Comparison of ENCODE assay signal across 15 mouse cellular contexts in genomic region chr10:93347918-93348505, GRCm38 (mm10). TPM values are rescaled to one million over a fixed set of nuclear protein-coding genes. Genes with fewer than 3 reads are reported as not detected.
A peak's percentile ranks its signal among the peaks of the same experiment; 100 is the strongest.
DNase-seq lines count a peak whose midpoint lies in the region; ATAC-seq and TF ChIP-seq lines count a peak whose summit lies in the region.
"Had no signal": no experiment of that assay in that cellular context is flagged by ENCODE, and none has a peak within 500 bp of the region (broad histone marks: within the 10 kb centered on the region; RNA-seq: fewer than 3 reads in every experiment).

No protein-coding gene starts in this region.

- peak overlapping the region; percentile 37 to 55; a peak in 3 of 4 replicates for H3K27ac ChIP-seq in heart, embryonic 14.5 days (replicated peaks in 1 of 2; ENCODE audit: control insufficient read depth in 1 of 2, insufficient read depth in 1 of 2, low read depth in 2 of 2, low read length in 2 of 2)
- H3K27ac ChIP-seq in kidney, postnatal 0 days = peak overlapping the region; percentile 60; the same call in 1 of the 2 replicates
- H3K27ac ChIP-seq in embryonic facial prominence, embryonic 13.5 days = peak overlapping the region; percentile 57; the same call in 1 of the 2 replicates
- no peak overlapping the region for H3K27ac ChIP-seq in hindbrain, embryonic 16.5 days (ENCODE audit: low read depth, low read length)
- H3K27ac ChIP-seq: layer of hippocampus, adult 2 months; midbrain, embryonic 10.5 days; stomach, embryonic 15.5 days had no signal

- no peak for TF ChIP-seq CTCF in kidney, postnatal 0 days (IDR thresholded peaks at IDR 0.05; ENCODE audit: low read depth)

- peak overlapping the region; percentile 40 for H3K4me2 ChIP-seq in heart, embryonic 14.5 days (ENCODE audit: low read length)
- H3K4me2 ChIP-seq in kidney, postnatal 0 days (ENCODE audit: low read length) = peak overlapping the region; percentile 31
- H3K4me2 ChIP-seq in embryonic facial prominence, embryonic 13.5 days = peak overlapping the region; percentile 22; the same call in 1 of the 2 replicates
- H3K4me2 ChIP-seq in hindbrain, embryonic 16.5 days (ENCODE audit: low read length) = peak overlapping the region; percentile 15; the same call in 1 of the 2 replicates
- H3K4me2 ChIP-seq: stomach, embryonic 15.5 days had no signal

- ATAC-seq in heart, embryonic 14.5 days (ENCODE audit: insufficient number of reproducible peaks, insufficient read depth, low FRiP score, low read depth) = no peak
- ATAC-seq in kidney, postnatal 0 days (replicated peaks; ENCODE audit: low FRiP score, low read depth) = 0 out of 2 replicates have a peak, but pooled peaks have one; percentile 52
- no peak for ATAC-seq in embryonic facial prominence, embryonic 13.5 days (ENCODE audit: insufficient number of reproducible peaks, insufficient read depth, low FRiP score, low TSS enrichment, low read depth)
- ATAC-seq in hindbrain, embryonic 16.5 days = peak; percentile 63
- ATAC-seq: forebrain, embryonic 14.5 days; intestine, postnatal 0 days had no signal

- no peak for DNase-seq in heart, adult 9 months (ENCODE audit: low spot score in 2 of 2)
- DNase-seq in kidney, postnatal 0 days (ENCODE audit: low spot score) = no peak
- DNase-seq in kidney, postnatal 25 days = no peak
- no peak for DNase-seq in left cerebral cortex, adult 18-20 months (ENCODE audit: low spot score in 2 of 2)
- DNase-seq: adrenal gland, adult 8-10 months; cerebellum, adult 11-12 months; spleen, adult 18-20 months had no signal

- peaks cover 7 to 14% of the 10 kb centered on the region in 2 experiments; a peak in 2 of 4 replicates for H3K4me1 ChIP-seq in heart, embryonic 14.5 days (ENCODE audit: control insufficient read depth in 2 of 2, insufficient read depth in 2 of 2, low read length in 2 of 2)
- 0 out of 2 replicates have a peak, but pooled peaks cover 6% of the 10 kb centered on the region for H3K4me1 ChIP-seq in kidney, postnatal 0 days (replicated peaks; ENCODE audit: insufficient read depth, low read length)
- H3K4me1 ChIP-seq in embryonic facial prominence, embryonic 13.5 days = peaks cover 15% of the 10 kb centered on the region
- H3K4me1 ChIP-seq in hindbrain, embryonic 16.5 days (ENCODE audit: control insufficient read depth, insufficient read depth, low read depth, low read length) = no peaks in the 10 kb centered on the region
- H3K4me1 ChIP-seq: midbrain, embryonic 10.5 days; stomach, embryonic 15.5 days had no signal

- no peaks in the 10 kb centered on the region for H3K9me3 ChIP-seq in heart, embryonic 14.5 days (ENCODE audit: control insufficient read depth, low read length)
- no peaks in the 10 kb centered on the region for H3K9me3 ChIP-seq in kidney, postnatal 0 days (replicated peaks; ENCODE audit: low read length)
- no peaks in the 10 kb centered on the region for H3K9me3 ChIP-seq in embryonic facial prominence, embryonic 13.5 days
- no peaks in the 10 kb centered on the region for H3K9me3 ChIP-seq in hindbrain, embryonic 16.5 days (ENCODE audit: control insufficient read depth, low read length)
- H3K9me3 ChIP-seq: midbrain, embryonic 10.5 days; stomach, embryonic 15.5 days had no signal

- H3K27me3 ChIP-seq in heart, embryonic 14.5 days (ENCODE audit: control insufficient read depth, insufficient read depth, low read length) = no peaks in the 10 kb centered on the region
- no peaks in the 10 kb centered on the region for H3K27me3 ChIP-seq in kidney, postnatal 0 days (ENCODE audit: insufficient read depth, low read length)
- no peaks in the 10 kb centered on the region for H3K27me3 ChIP-seq in embryonic facial prominence, embryonic 13.5 days
- no peaks in the 10 kb centered on the region for H3K27me3 ChIP-seq in hindbrain, embryonic 16.5 days (replicated peaks; ENCODE audit: control insufficient read depth, insufficient read depth, low read length)
- H3K27me3 ChIP-seq: stomach, embryonic 15.5 days had no signal

- no peaks in the 10 kb centered on the region for H3K36me3 ChIP-seq in heart, embryonic 14.5 days (ENCODE audit: control insufficient read depth, insufficient read depth, low read length)
- no peaks in the 10 kb centered on the region for H3K36me3 ChIP-seq in kidney, postnatal 0 days (ENCODE audit: insufficient read depth, low read length)
- H3K36me3 ChIP-seq in embryonic facial prominence, embryonic 13.5 days = no peaks in the 10 kb centered on the region
- no peaks in the 10 kb centered on the region for H3K36me3 ChIP-seq in hindbrain, embryonic 16.5 days (ENCODE audit: control insufficient read depth, insufficient read depth, low read length)
- H3K36me3 ChIP-seq: midbrain, embryonic 10.5 days; stomach, embryonic 15.5 days had no signal

- H3K9ac ChIP-seq in heart, embryonic 14.5 days (ENCODE audit: low read length) = peak overlapping the region; percentile 35
- no peak overlapping the region for H3K9ac ChIP-seq in kidney, postnatal 0 days (ENCODE audit: low read depth, low read length)
- no peak overlapping the region for H3K9ac ChIP-seq in embryonic facial prominence, embryonic 13.5 days
- no peak overlapping the region for H3K9ac ChIP-seq in hindbrain, embryonic 16.5 days (ENCODE audit: low read depth, low read length)
- H3K9ac ChIP-seq: stomach, embryonic 15.5 days had no signal

- WGBS in heart, embryonic 14.5 days = 53% methylated on average over 14 of the region's 14 CpGs
- 37% methylated on average over 14 of the region's 14 CpGs for WGBS in kidney, postnatal 0 days
- WGBS in embryonic facial prominence, embryonic 13.5 days = 51% methylated on average over 14 of the region's 14 CpGs
- WGBS in hindbrain, embryonic 16.5 days = 55% methylated on average over 14 of the region's 14 CpGs

- H3K4me3 ChIP-seq in heart, embryonic 14.5 days (ENCODE audit: control insufficient read depth in 1 of 2, insufficient read depth in 1 of 2, low read depth in 1 of 2, low read length in 2 of 2) = no peak overlapping the region
- no peak overlapping the region for H3K4me3 ChIP-seq in kidney, postnatal 0 days (replicated peaks; ENCODE audit: low read depth, low read length)
- H3K4me3 ChIP-seq in embryonic facial prominence, embryonic 13.5 days = no peak overlapping the region
- no peak overlapping the region for H3K4me3 ChIP-seq in hindbrain, embryonic 16.5 days (ENCODE audit: low read length)
- H3K4me3 ChIP-seq: layer of hippocampus, adult 2 months; midbrain, embryonic 10.5 days; stomach, embryonic 15.5 days had no signal

RNA-seq across cellular contexts. Expression of gene Elk3, which starts 37.1 kb away (rescaled TPM):
- 42.8 and 46.5 TPM in 2 replicates for polyA plus RNA-seq in heart, embryonic 14.5 days (2014; fragmentation: Nextera tagmentation; extraction: Ambion mirVana)
- polyA plus RNA-seq in kidney, postnatal 0 days (2015; fragmentation: Nextera tagmentation; extraction: Ambion mirVana) = 50.2 and 53.9 TPM in 2 replicates
- polyA plus RNA-seq in embryonic facial prominence, embryonic 13.5 days (2015; fragmentation: Nextera tagmentation; extraction: Ambion mirVana) = 33.9 and 40.0 TPM in 2 replicates
- 4.1 and 8.8 TPM in 2 replicates for polyA plus RNA-seq in hindbrain, embryonic 16.5 days (2015; fragmentation: Nextera tagmentation; extraction: Ambion mirVana)
- total RNA-seq in left cerebral cortex, adult 18-20 months (2021) = 1 to 10 TPM; 8.7 to 9.5 TPM

Comparison
In these comparisons a context has a peak if more than half of its experiments do, and no peak if none do; other contexts are left out.
1. ATAC-seq: peak in kidney, postnatal 0 days (single experiment) and hindbrain, embryonic 16.5 days (single experiment); none in heart, embryonic 14.5 days (single experiment) and embryonic facial prominence, embryonic 13.5 days (single experiment).
2. Peak in every context shown above with its lines, with median percentiles within 50 percentile points of each other: H3K4me2 ChIP-seq.